Mouse (Mus musculus): ENCODE measurements around the gene Faah. TPM values are rescaled to one million over a fixed set of nuclear protein-coding genes. Genes with fewer than 3 reads are reported as not detected.

The Faah gene
- total and polyA plus RNA-seq, 3 experiments = 0.46 to 1.7 (median 1.4) TPM

- peaks cover 36% of the 10 kb centered on the region for H3K27me3 ChIP-seq (ENCODE audit: insufficient read depth, low read length)
- DNase-seq (ENCODE audit: low spot score) (no peak), ATAC-seq (ENCODE audit: extremely low read depth, insufficient number of reproducible peaks, low FRiP score, poor library complexity, severe bottlenecking) (no peak)
- H3K4me3 ChIP-seq (ENCODE audit: low read depth, low read length) = no peak overlapping the region
- H3K4me1 ChIP-seq (ENCODE audit: insufficient read depth, low read depth, low read length) = no peaks in the 10 kb centered on the region
- TF ChIP-seq GATA1 (IDR thresholded peaks at IDR 0.05; ENCODE audit: borderline replicate concordance, low read length) (no peak), POLR2AphosphoS5 (IDR thresholded peaks at IDR 0.05; ENCODE audit: insufficient replicate concordance, low read depth, low read length) (no peak), GATA2 (IDR thresholded peaks at IDR 0.05; ENCODE audit: borderline replicate concordance, low read depth, low read length) (no peak), TAL1 (conservative IDR thresholded peaks at IDR 0.05; ENCODE audit: low read depth, low read length) (no peak), CTCF (IDR thresholded peaks at IDR 0.05; ENCODE audit: low read depth, low read length) (no peak)
- no peaks in the 10 kb centered on the region for H3K9me3 ChIP-seq (replicated peaks)
- no peaks in the 10 kb centered on the region for H3K36me3 ChIP-seq (replicated peaks)
Measured at GRCm38 (mm10) chr4:115995376-115995730, 22.4 kb downstream of the Faah start.

GRCm38 (mm10) chr4:115994662-115995375, 22.9 kb downstream of the Faah start:
- Histone ChIP-seq H3K27me3 (ENCODE audit: insufficient read depth, low read length) (peaks cover 31% of the 10 kb centered on the region), H3K4me3 (ENCODE audit: low read depth, low read length) (no peak overlapping the region), H3K4me1 (ENCODE audit: insufficient read depth, low read depth, low read length) (no peaks in the 10 kb centered on the region), H3K9me3 (replicated peaks) (no peaks in the 10 kb centered on the region), H3K36me3 (replicated peaks) (no peaks in the 10 kb centered on the region)
- DNase-seq (ENCODE audit: low spot score) (no peak), ATAC-seq (ENCODE audit: extremely low read depth, insufficient number of reproducible peaks, low FRiP score, poor library complexity, severe bottlenecking) (no peak)
- TF ChIP-seq CTCF (IDR thresholded peaks at IDR 0.05; ENCODE audit: low read depth, low read length) = no peak
- TF ChIP-seq GATA1 (IDR thresholded peaks at IDR 0.05; ENCODE audit: borderline replicate concordance, low read length) = no peak
- no peak for TF ChIP-seq POLR2AphosphoS5 (IDR thresholded peaks at IDR 0.05; ENCODE audit: insufficient replicate concordance, low read depth, low read length)
- TF ChIP-seq TAL1 (conservative IDR thresholded peaks at IDR 0.05; ENCODE audit: low read depth, low read length) = no peak
- no peak for TF ChIP-seq GATA2 (IDR thresholded peaks at IDR 0.05; ENCODE audit: borderline replicate concordance, low read depth, low read length)

GRCm38 (mm10) chr4:115989382-115989781, 28.3 kb downstream of the Faah start:
- H3K9me3 ChIP-seq (replicated peaks) = no peaks in the 10 kb centered on the region
- DNase-seq (ENCODE audit: low spot score) (no peak), ATAC-seq (ENCODE audit: extremely low read depth, insufficient number of reproducible peaks, low FRiP score, poor library complexity, severe bottlenecking) (no peak)
- H3K27me3 ChIP-seq (ENCODE audit: insufficient read depth, low read length) = peaks cover 8% of the 10 kb centered on the region
- no peak overlapping the region for H3K4me3 ChIP-seq (ENCODE audit: low read depth, low read length)
- H3K4me1 ChIP-seq (ENCODE audit: insufficient read depth, low read depth, low read length) = peaks cover 6% of the 10 kb centered on the region; the same call in 1 of the 2 replicates
- H3K36me3 ChIP-seq (replicated peaks) = no peaks in the 10 kb centered on the region
- TF ChIP-seq GATA1 (IDR thresholded peaks at IDR 0.05; ENCODE audit: borderline replicate concordance, low read length) (no peak), CTCF (IDR thresholded peaks at IDR 0.05; ENCODE audit: low read depth, low read length) (no peak), POLR2AphosphoS5 (IDR thresholded peaks at IDR 0.05; ENCODE audit: insufficient replicate concordance, low read depth, low read length) (no peak), GATA2 (IDR thresholded peaks at IDR 0.05; ENCODE audit: borderline replicate concordance, low read depth, low read length) (no peak), TAL1 (conservative IDR thresholded peaks at IDR 0.05; ENCODE audit: low read depth, low read length) (no peak)

- Histone ChIP-seq H3K36me3 (replicated peaks) (no peaks in the 10 kb centered on the region), H3K9me3 (replicated peaks) (no peaks in the 10 kb centered on the region), H3K4me3 (ENCODE audit: low read depth, low read length) (no peak overlapping the region), H3K4me1 (ENCODE audit: insufficient read depth, low read depth, low read length) (peaks cover 10% of the 10 kb centered on the region; the same call in 1 of the 2 replicates), H3K27me3 (ENCODE audit: insufficient read depth, low read length) (peaks cover 4% of the 10 kb centered on the region; the same call in 1 of the 2 replicates)
- DNase-seq (ENCODE audit: low spot score) (no peak), ATAC-seq (ENCODE audit: extremely low read depth, insufficient number of reproducible peaks, low FRiP score, poor library complexity, severe bottlenecking) (no peak)
- TF ChIP-seq GATA1 (IDR thresholded peaks at IDR 0.05; ENCODE audit: borderline replicate concordance, low read length) (no peak), TAL1 (conservative IDR thresholded peaks at IDR 0.05; ENCODE audit: low read depth, low read length) (no peak), POLR2AphosphoS5 (IDR thresholded peaks at IDR 0.05; ENCODE audit: insufficient replicate concordance, low read depth, low read length) (no peak), GATA2 (IDR thresholded peaks at IDR 0.05; ENCODE audit: borderline replicate concordance, low read depth, low read length) (no peak), CTCF (IDR thresholded peaks at IDR 0.05; ENCODE audit: low read depth, low read length) (no peak)
Measured at GRCm38 (mm10) chr4:115987858-115988530, 29.7 kb downstream of the Faah start.

GRCm38 (mm10) chr4:115987436-115987835, 30.3 kb downstream of the Faah start:
- DNase-seq (ENCODE audit: low spot score) (no peak), ATAC-seq (ENCODE audit: extremely low read depth, insufficient number of reproducible peaks, low FRiP score, poor library complexity, severe bottlenecking) (no peak)
- no peaks in the 10 kb centered on the region for H3K36me3 ChIP-seq (replicated peaks)
- H3K4me3 ChIP-seq (ENCODE audit: low read depth, low read length) = no peak overlapping the region
- peaks cover 4% of the 10 kb centered on the region; the same call in 1 of the 2 replicates for H3K27me3 ChIP-seq (ENCODE audit: insufficient read depth, low read length)
- no peaks in the 10 kb centered on the region for H3K9me3 ChIP-seq (replicated peaks)
- TF ChIP-seq POLR2AphosphoS5 (IDR thresholded peaks at IDR 0.05; ENCODE audit: insufficient replicate concordance, low read depth, low read length) = no peak
- no peak for TF ChIP-seq CTCF (IDR thresholded peaks at IDR 0.05; ENCODE audit: low read depth, low read length)
- no peak for TF ChIP-seq GATA1 (IDR thresholded peaks at IDR 0.05; ENCODE audit: borderline replicate concordance, low read length)
- no peak for TF ChIP-seq TAL1 (conservative IDR thresholded peaks at IDR 0.05; ENCODE audit: low read depth, low read length)
- no peak for TF ChIP-seq GATA2 (IDR thresholded peaks at IDR 0.05; ENCODE audit: borderline replicate concordance, low read depth, low read length)
- H3K4me1 ChIP-seq (ENCODE audit: insufficient read depth, low read depth, low read length) = peaks cover 10% of the 10 kb centered on the region; the same call in 1 of the 2 replicates

GRCm38 (mm10) chr4:115984967-115985366, 32.8 kb downstream of the Faah start:
- H3K36me3 ChIP-seq (replicated peaks) = no peaks in the 10 kb centered on the region
- H3K4me3 ChIP-seq (ENCODE audit: low read depth, low read length) = no peak overlapping the region
- TF ChIP-seq POLR2AphosphoS5 (IDR thresholded peaks at IDR 0.05; ENCODE audit: insufficient replicate concordance, low read depth, low read length) = no peak
- no peak for TF ChIP-seq CTCF (IDR thresholded peaks at IDR 0.05; ENCODE audit: low read depth, low read length)
- no peak for TF ChIP-seq GATA2 (IDR thresholded peaks at IDR 0.05; ENCODE audit: borderline replicate concordance, low read depth, low read length)
- TF ChIP-seq TAL1 (conservative IDR thresholded peaks at IDR 0.05; ENCODE audit: low read depth, low read length) = no peak
- TF ChIP-seq GATA1 (IDR thresholded peaks at IDR 0.05; ENCODE audit: borderline replicate concordance, low read length) = no peak
- H3K4me1 ChIP-seq (ENCODE audit: insufficient read depth, low read depth, low read length) = peaks cover 10% of the 10 kb centered on the region; the same call in 1 of the 2 replicates
- no peaks in the 10 kb centered on the region for H3K9me3 ChIP-seq (replicated peaks)
- H3K27me3 ChIP-seq (ENCODE audit: insufficient read depth, low read length) = peaks cover 10% of the 10 kb centered on the region
- no peak for ATAC-seq (ENCODE audit: extremely low read depth, insufficient number of reproducible peaks, low FRiP score, poor library complexity, severe bottlenecking)
- DNase-seq (ENCODE audit: low spot score) = peak; percentile 47

Data from G1E (cell line).